Mouse (Mus musculus) skeletal muscle tissue, postnatal 0 days (tissue): ENCODE measurements around the gene Arl14ep. TPM values are rescaled to one million over a fixed set of nuclear protein-coding genes. Genes with fewer than 3 reads are reported as not detected.

Experiments
- polyA plus RNA-seq: library from polyadenylated mRNA; unstranded; fragments of >200 nt; fragmentation: Nextera tagmentation; extraction: Ambion mirVana; gene quantifications from 2 replicates; pipeline ENCODE4 v1.2.1, GENCODE M21; 2015

Arl14ep gene
- polyA plus RNA-seq: 12.9 and 14.8 TPM in 2 replicates

DNA sequence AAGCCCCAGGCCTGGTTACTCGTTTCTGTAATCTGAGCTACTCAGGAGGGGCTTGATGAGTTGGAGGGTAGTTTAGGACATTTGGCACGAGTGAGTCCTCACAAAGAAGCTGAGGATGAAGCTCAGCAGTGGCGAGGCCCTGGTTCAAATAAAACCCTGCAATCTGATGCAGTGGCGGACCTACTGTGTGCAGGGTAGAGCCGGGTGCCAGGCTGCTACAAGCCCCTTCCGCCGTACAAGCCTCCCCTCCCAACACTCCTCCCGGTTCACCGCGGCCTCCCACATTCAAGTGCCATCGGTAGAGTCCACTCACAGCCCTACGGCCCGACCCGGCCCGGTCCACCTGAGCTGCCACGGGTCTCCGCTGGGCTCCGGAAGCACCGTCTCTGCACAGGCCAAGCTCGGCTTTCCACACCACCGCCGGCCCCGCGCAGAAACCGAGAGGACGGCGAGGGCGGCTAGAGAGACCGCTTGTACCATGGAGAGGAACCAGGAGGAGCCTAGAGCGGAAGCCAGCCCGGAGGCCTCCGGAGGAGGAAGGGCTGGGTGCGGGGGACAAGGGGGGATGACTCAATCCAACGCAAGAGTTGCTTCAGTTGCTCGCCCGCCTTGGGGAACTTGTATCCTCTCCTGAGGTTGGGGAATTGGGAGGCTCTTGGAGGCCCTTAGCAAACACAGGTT, at the start of gene Arl14ep:
TSS of gene Arl14ep (minus strand) at position 466 of the 681 bp plus-strand sequence.

Other genes starting within 250 kb of the Arl14ep start
- not detected in 2 replicates for gene Fshb, start 85.2 kb upstream of the Arl14ep start, polyA plus RNA-seq